Mouse (Mus musculus): ENCODE measurements around the gene Kctd2. TPM values are rescaled to one million over a fixed set of nuclear protein-coding genes. Genes with fewer than 3 reads are reported as not detected.
A peak's percentile ranks its signal among the peaks of the same experiment; 100 is the strongest.

Kctd2 gene
- polyA plus RNA-seq, 1 experiment from 2014 or later = 24.5 TPM

- no peak overlapping the region for H3K4me2 ChIP-seq (ENCODE audit: low read depth, low read length, severe bottlenecking)
- no peaks in the 10 kb centered on the region for H3K27me3 ChIP-seq (ENCODE audit: control insufficient read depth, insufficient read depth, low read length)
Observed at GRCm38 (mm10) chr11:115427482-115428331, 7.8 kb downstream of the Kctd2 start.

DNA sequence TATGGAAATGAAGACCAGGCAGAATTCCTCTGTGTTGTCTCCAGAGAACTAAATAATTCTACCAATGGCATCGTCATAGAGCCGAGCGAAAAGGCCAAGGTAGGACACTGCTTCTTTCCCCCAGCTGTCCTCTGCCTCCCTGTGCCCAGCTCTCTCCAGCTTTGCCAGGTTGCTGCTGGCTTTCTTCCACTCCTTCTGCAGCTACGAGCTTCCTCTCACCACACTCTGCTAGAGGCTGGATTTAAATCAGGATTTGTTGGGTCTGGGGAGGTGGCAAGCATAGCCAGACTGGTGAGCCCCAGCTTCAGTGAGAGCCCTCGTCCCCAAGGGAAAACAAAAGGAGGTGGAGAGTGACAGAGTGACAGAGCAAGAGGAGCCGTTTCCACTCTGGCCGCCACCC lies 9.4 kb downstream of the Kctd2 start:
- ATAC-seq (replicated peaks; ENCODE audit: low FRiP score) (no peak), DNase-seq (ENCODE audit: low spot score) (no peak)
- peaks cover 13% of the 10 kb centered on the region; the same call in 1 of the 2 replicates for H3K36me3 ChIP-seq (ENCODE audit: control insufficient read depth, insufficient read depth, low read length)
- no peak overlapping the region for H3K4me3 ChIP-seq (ENCODE audit: low read depth, low read length)
- 89% methylated on average over 7 of the region's 7 CpGs for WGBS
- H3K4me1 ChIP-seq (replicated peaks; ENCODE audit: control insufficient read depth, insufficient read depth, low read length) = no peaks in the 10 kb centered on the region; the same call in 1 of the 2 replicates
- H3K27me3 ChIP-seq (ENCODE audit: control insufficient read depth, insufficient read depth, low read length) = no peaks in the 10 kb centered on the region
- H3K9me3 ChIP-seq (ENCODE audit: control insufficient read depth, low read length) = no peaks in the 10 kb centered on the region
- H3K9ac ChIP-seq (ENCODE audit: low read length) = no peak overlapping the region
- no peak overlapping the region for H3K4me2 ChIP-seq (ENCODE audit: low read depth, low read length, severe bottlenecking)
- H3K27ac ChIP-seq (ENCODE audit: low read depth, low read length) = no peak overlapping the region

More at GRCm38 (mm10) chr11:115427482-115428331, 7.8 kb downstream of the Kctd2 start:
- Histone ChIP-seq H3K36me3 (ENCODE audit: control insufficient read depth, insufficient read depth, low read length) (peaks cover 13% of the 10 kb centered on the region; the same call in 1 of the 2 replicates), H3K4me1 (replicated peaks; ENCODE audit: control insufficient read depth, insufficient read depth, low read length) (no peaks in the 10 kb centered on the region; the same call in 1 of the 2 replicates), H3K9ac (ENCODE audit: low read length) (no peak overlapping the region; the same call in 1 of the 2 replicates), H3K27ac (ENCODE audit: low read depth, low read length) (no peak overlapping the region; the same call in 1 of the 2 replicates), H3K4me3 (ENCODE audit: low read depth, low read length) (no peak overlapping the region), H3K9me3 (ENCODE audit: control insufficient read depth, low read length) (no peaks in the 10 kb centered on the region)
- ATAC-seq (replicated peaks; ENCODE audit: low FRiP score) (peak; percentile 66), DNase-seq (ENCODE audit: low spot score) (peak; percentile 84)
- 38% methylated on average over 20 of the region's 20 CpGs for WGBS

DNA sequence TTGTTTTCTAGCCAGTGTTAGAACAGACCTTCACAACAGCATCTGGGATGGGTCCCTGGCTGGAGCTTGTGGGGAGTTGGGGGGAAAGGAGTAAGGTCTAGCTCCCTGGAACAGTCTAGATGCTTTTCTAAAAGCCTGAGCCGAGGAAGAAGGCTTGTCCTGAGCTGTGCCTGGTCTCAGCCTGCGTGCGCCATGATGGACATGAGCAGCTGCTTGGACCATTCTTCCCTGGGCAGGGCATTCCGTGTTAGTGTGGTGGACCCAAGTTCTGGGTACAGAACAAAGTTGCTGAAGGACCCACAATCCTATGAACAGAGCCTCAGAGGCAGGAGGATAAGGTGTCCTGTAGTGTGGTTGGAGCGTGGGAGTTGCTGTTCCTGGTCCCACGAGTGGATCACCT lies 10.6 kb downstream of the Kctd2 start:
- H3K9ac ChIP-seq (ENCODE audit: low read length) = no peak overlapping the region
- H3K27ac ChIP-seq (ENCODE audit: low read depth, low read length) = no peak overlapping the region
- no peaks in the 10 kb centered on the region for H3K9me3 ChIP-seq (ENCODE audit: control insufficient read depth, low read length)
- no peak overlapping the region for H3K4me3 ChIP-seq (ENCODE audit: low read depth, low read length)
- H3K27me3 ChIP-seq (ENCODE audit: control insufficient read depth, insufficient read depth, low read length) = no peaks in the 10 kb centered on the region; the same call in 1 of the 2 replicates
- DNase-seq (ENCODE audit: low spot score) = no peak
- H3K36me3 ChIP-seq (ENCODE audit: control insufficient read depth, insufficient read depth, low read length) = peaks cover 13% of the 10 kb centered on the region; the same call in 1 of the 2 replicates
- H3K4me1 ChIP-seq (replicated peaks; ENCODE audit: control insufficient read depth, insufficient read depth, low read length) = peaks cover 3% of the 10 kb centered on the region
- no peak for ATAC-seq (replicated peaks; ENCODE audit: low FRiP score)
- WGBS = 92% methylated on average over 6 of the region's 6 CpGs
- no peak overlapping the region for H3K4me2 ChIP-seq (ENCODE audit: low read depth, low read length, severe bottlenecking)

DNA sequence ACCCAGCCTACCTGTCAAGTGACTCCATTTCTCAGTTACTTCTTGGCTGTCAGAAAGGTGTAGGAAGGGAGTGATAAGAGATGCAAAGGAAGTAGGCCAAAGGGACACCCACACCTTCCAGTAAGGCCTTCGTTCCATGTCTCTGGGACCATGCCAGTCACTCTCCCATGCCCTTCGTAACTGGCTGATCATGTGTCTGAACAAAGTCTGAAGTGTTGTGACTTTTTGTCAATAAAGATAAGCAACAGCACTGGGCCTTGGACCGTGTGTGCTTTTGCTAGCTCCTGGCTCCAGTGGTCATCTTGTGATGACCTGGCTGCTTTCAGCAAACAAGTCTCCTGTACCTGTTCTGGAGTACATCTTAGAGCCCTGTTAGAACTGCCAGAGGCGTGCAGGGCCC lies 12.9 kb downstream of the Kctd2 start:
- Histone ChIP-seq H3K27me3 (ENCODE audit: control insufficient read depth, insufficient read depth, low read length) (no peaks in the 10 kb centered on the region; the same call in 1 of the 2 replicates), H3K9ac (ENCODE audit: low read length) (no peak overlapping the region), H3K4me3 (ENCODE audit: low read depth, low read length) (no peak overlapping the region), H3K36me3 (ENCODE audit: control insufficient read depth, insufficient read depth, low read length) (peaks cover 13% of the 10 kb centered on the region; the same call in 1 of the 2 replicates), H3K4me2 (ENCODE audit: low read depth, low read length, severe bottlenecking) (no peak overlapping the region), H3K9me3 (ENCODE audit: control insufficient read depth, low read length) (no peaks in the 10 kb centered on the region), H3K4me1 (replicated peaks; ENCODE audit: control insufficient read depth, insufficient read depth, low read length) (peaks cover 11% of the 10 kb centered on the region), H3K27ac (ENCODE audit: low read depth, low read length) (no peak overlapping the region)
- DNase-seq (ENCODE audit: low spot score) = no peak
- no peak for ATAC-seq (replicated peaks; ENCODE audit: low FRiP score)
- 79% methylated on average over 4 of the region's 4 CpGs for WGBS

DNA sequence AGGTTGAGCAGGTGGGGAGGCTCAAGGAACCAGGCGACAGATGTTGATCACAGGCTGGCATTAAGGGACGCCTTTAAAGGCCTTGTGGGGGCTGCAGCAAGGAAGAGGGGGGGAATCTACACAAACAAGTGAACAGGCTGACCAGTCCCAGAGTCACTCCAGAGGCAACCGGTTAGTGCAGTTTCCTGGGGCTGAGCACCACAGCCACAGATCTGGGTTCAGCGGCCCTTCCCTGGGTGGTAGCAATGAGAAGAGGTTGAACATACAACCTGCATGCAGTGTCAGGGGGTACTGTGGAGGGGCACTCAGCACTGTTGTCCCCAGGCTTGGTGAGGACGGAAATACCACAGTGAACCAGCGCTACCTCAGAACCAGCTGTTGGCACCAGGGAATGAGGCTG lies 13.4 kb downstream of the Kctd2 start:
- Histone ChIP-seq H3K27me3 (ENCODE audit: control insufficient read depth, insufficient read depth, low read length) (no peaks in the 10 kb centered on the region; the same call in 1 of the 2 replicates), H3K9me3 (ENCODE audit: control insufficient read depth, low read length) (no peaks in the 10 kb centered on the region), H3K4me1 (replicated peaks; ENCODE audit: control insufficient read depth, insufficient read depth, low read length) (peaks cover 11% of the 10 kb centered on the region), H3K4me2 (ENCODE audit: low read depth, low read length, severe bottlenecking) (no peak overlapping the region), H3K9ac (ENCODE audit: low read length) (no peak overlapping the region), H3K36me3 (ENCODE audit: control insufficient read depth, insufficient read depth, low read length) (peaks cover 13% of the 10 kb centered on the region; the same call in 1 of the 2 replicates), H3K27ac (ENCODE audit: low read depth, low read length) (no peak overlapping the region), H3K4me3 (ENCODE audit: low read depth, low read length) (no peak overlapping the region)
- 89% methylated on average over 6 of the region's 6 CpGs for WGBS
- ATAC-seq (replicated peaks; ENCODE audit: low FRiP score) (no peak), DNase-seq (ENCODE audit: low spot score) (no peak)

GRCm38 (mm10) chr11:115435596-115436337 lies 15.8 kb downstream of the Kctd2 start:
- 6% methylated on average over 31 of the region's 31 CpGs for WGBS

GRCm38 (mm10) chr11:115437571-115438122 lies 17.7 kb downstream of the Kctd2 start:
- Histone ChIP-seq H3K9ac (ENCODE audit: low read length) (no peak overlapping the region), H3K36me3 (ENCODE audit: control insufficient read depth, insufficient read depth, low read length) (no peaks in the 10 kb centered on the region), H3K27me3 (ENCODE audit: control insufficient read depth, insufficient read depth, low read length) (no peaks in the 10 kb centered on the region; the same call in 1 of the 2 replicates), H3K9me3 (ENCODE audit: control insufficient read depth, low read length) (peaks cover 3% of the 10 kb centered on the region; the same call in 1 of the 2 replicates), H3K4me1 (replicated peaks; ENCODE audit: control insufficient read depth, insufficient read depth, low read length) (peaks cover 11% of the 10 kb centered on the region), H3K4me3 (ENCODE audit: low read depth, low read length) (no peak overlapping the region), H3K4me2 (ENCODE audit: low read depth, low read length, severe bottlenecking) (no peak overlapping the region), H3K27ac (ENCODE audit: low read depth, low read length) (no peak overlapping the region)
- no peak for DNase-seq (ENCODE audit: low spot score)
- WGBS = 84% methylated on average over 5 of the region's 5 CpGs
- no peak for ATAC-seq (replicated peaks; ENCODE audit: low FRiP score)

More at GRCm38 (mm10) chr11:115435596-115436337, 15.8 kb downstream of the Kctd2 start:
- peak; percentile 24; the same call in 1 of the 2 replicates for ATAC-seq (replicated peaks; ENCODE audit: low FRiP score)
- Histone ChIP-seq H3K4me2 (ENCODE audit: low read depth, low read length, severe bottlenecking) (peak overlapping the region; percentile 55), H3K36me3 (ENCODE audit: control insufficient read depth, insufficient read depth, low read length) (peaks cover 8% of the 10 kb centered on the region; the same call in 1 of the 2 replicates), H3K4me1 (replicated peaks; ENCODE audit: control insufficient read depth, insufficient read depth, low read length) (peaks cover 11% of the 10 kb centered on the region), H3K27me3 (ENCODE audit: control insufficient read depth, insufficient read depth, low read length) (no peaks in the 10 kb centered on the region; the same call in 1 of the 2 replicates), H3K4me3 (ENCODE audit: low read depth, low read length) (peak overlapping the region; percentile 27), H3K9me3 (ENCODE audit: control insufficient read depth, low read length) (peaks cover 3% of the 10 kb centered on the region; the same call in 1 of the 2 replicates), H3K27ac (ENCODE audit: low read depth, low read length) (no peak overlapping the region), H3K9ac (ENCODE audit: low read length) (peak overlapping the region; percentile 62)
- DNase-seq (ENCODE audit: low spot score) = peak; percentile 67

DNA sequence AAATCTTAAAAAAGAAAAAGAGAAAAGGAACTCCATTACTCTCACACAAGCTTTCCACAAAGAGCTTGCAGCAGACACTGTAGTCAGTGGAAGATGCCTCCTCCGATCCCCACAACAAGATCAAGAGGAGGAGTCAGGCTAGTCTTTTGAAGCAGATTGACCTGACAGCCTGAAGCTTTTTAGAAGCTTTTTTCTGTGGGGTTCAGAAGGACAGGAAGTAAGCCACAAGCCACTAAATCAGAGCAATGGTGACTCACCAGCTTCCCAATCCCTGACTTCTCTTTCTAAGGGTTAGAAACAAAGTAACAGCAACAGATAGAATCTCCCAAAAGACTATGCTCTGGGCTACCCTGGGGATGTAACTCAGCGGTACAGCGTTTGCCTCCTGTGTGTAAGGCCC lies 19.4 kb downstream of the Kctd2 start:
- DNase-seq (ENCODE audit: low spot score) = no peak
- no peak overlapping the region for H3K4me3 ChIP-seq (ENCODE audit: low read depth, low read length)
- no peak overlapping the region for H3K9ac ChIP-seq (ENCODE audit: low read length)

More for the DNA sequence above, 19.4 kb downstream of the Kctd2 start:
- no peak overlapping the region for H3K4me2 ChIP-seq (ENCODE audit: low read depth, low read length, severe bottlenecking)
- H3K27ac ChIP-seq (ENCODE audit: low read depth, low read length) = no peak overlapping the region
- no peaks in the 10 kb centered on the region; the same call in 1 of the 2 replicates for H3K27me3 ChIP-seq (ENCODE audit: control insufficient read depth, insufficient read depth, low read length)
- WGBS = 85% methylated on average over 3 of the region's 3 CpGs
- ATAC-seq (replicated peaks; ENCODE audit: low FRiP score) = no peak
- peaks cover 3% of the 10 kb centered on the region; the same call in 1 of the 2 replicates for H3K9me3 ChIP-seq (ENCODE audit: control insufficient read depth, low read length)
- no peaks in the 10 kb centered on the region for H3K36me3 ChIP-seq (ENCODE audit: control insufficient read depth, insufficient read depth, low read length)
- H3K4me1 ChIP-seq (replicated peaks; ENCODE audit: control insufficient read depth, insufficient read depth, low read length) = peaks cover 11% of the 10 kb centered on the region
